Mouse (Mus musculus): ENCODE data around the gene Erp44. TPM values are rescaled to one million over a fixed set of nuclear protein-coding genes. Genes with fewer than 3 reads are reported as not detected.

Erp44 gene
- polyA plus RNA-seq, 1 experiment from 2014 or later = 79.8 TPM

DNA sequence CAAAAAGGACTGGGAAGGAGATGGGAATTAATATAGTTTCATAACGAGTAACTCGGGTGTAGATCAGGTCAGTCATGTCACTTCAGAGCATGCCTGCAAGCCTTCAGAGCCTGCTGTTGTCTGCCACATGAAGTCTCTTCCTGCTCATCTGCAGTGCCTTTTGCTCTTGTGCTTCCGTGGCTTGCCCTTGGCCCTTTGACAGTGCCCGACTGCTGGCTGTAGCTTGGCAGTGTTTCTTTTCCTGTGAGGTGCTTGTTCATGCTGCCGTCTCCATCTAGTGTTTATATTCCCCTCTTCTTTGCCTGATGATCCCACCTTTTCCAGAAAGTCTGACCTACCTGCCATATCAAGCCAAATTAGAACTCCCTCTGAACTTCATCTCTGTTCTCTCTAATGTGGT lies 115.5 kb downstream of the Erp44 start:
- Histone ChIP-seq H3K36me3 (ENCODE audit: control insufficient read depth, insufficient read depth, low read length) (peaks cover 3% of the 10 kb centered on the region), H3K27me3 (ENCODE audit: control insufficient read depth, insufficient read depth, low read length) (no peaks in the 10 kb centered on the region), H3K9ac (replicated peaks; ENCODE audit: low read depth, low read length) (no peak overlapping the region), H3K4me1 (ENCODE audit: control insufficient read depth, insufficient read depth, low read length) (no peaks in the 10 kb centered on the region), H3K27ac (ENCODE audit: low read length) (no peak overlapping the region), H3K4me3 (ENCODE audit: low read depth, low read length) (no peak overlapping the region), H3K4me2 (replicated peaks; ENCODE audit: low read depth, low read length) (no peak overlapping the region), H3K9me3 (ENCODE audit: control insufficient read depth, low read depth, low read length) (no peaks in the 10 kb centered on the region)
- no peak for ATAC-seq (ENCODE audit: insufficient number of reproducible peaks, insufficient read depth, low FRiP score, low read depth)
- WGBS = 85% methylated on average over 5 of the region's 5 CpGs

GRCm38 (mm10) chr4:48160386-48160785 lies 119.0 kb downstream of the Erp44 start:
- H3K9me3 ChIP-seq (ENCODE audit: control insufficient read depth, low read depth, low read length) = no peaks in the 10 kb centered on the region
- H3K4me3 ChIP-seq (ENCODE audit: low read depth, low read length) = no peak overlapping the region
- H3K36me3 ChIP-seq (ENCODE audit: control insufficient read depth, insufficient read depth, low read length) = no peaks in the 10 kb centered on the region
- no peak overlapping the region for H3K27ac ChIP-seq (ENCODE audit: low read length)
- WGBS = 78% methylated on average over 4 of the region's 4 CpGs
- no peak for ATAC-seq (ENCODE audit: insufficient number of reproducible peaks, insufficient read depth, low FRiP score, low read depth)
- H3K4me1 ChIP-seq (ENCODE audit: control insufficient read depth, insufficient read depth, low read length) = no peaks in the 10 kb centered on the region
- H3K9ac ChIP-seq (replicated peaks; ENCODE audit: low read depth, low read length) = no peak overlapping the region
- no peaks in the 10 kb centered on the region for H3K27me3 ChIP-seq (ENCODE audit: control insufficient read depth, insufficient read depth, low read length)
- H3K4me2 ChIP-seq (replicated peaks; ENCODE audit: low read depth, low read length) = no peak overlapping the region

DNA sequence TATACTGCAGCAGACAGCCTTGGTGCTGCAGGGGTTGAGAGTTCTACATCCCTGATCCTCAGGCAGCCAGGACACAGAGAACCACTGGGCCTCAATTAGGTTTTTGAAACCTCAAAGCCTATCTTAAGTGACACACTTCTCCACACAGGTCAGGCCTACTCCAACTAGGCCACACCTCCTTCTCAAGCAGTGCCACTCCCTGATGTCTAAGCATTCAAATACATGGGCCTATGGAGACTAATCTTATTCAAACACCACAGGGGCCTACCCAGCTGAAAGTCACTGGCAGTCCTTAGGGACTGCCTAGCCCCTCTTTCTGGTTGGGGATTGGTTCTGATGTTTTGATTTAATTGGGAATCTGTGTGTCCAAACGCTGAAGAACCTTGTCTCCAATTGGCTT lies 123.5 kb downstream of the Erp44 start:
- Histone ChIP-seq H3K4me1 (ENCODE audit: control insufficient read depth, insufficient read depth, low read length) (no peaks in the 10 kb centered on the region), H3K27ac (ENCODE audit: low read length) (no peak overlapping the region), H3K9me3 (ENCODE audit: control insufficient read depth, low read depth, low read length) (no peaks in the 10 kb centered on the region), H3K27me3 (ENCODE audit: control insufficient read depth, insufficient read depth, low read length) (no peaks in the 10 kb centered on the region), H3K4me3 (ENCODE audit: low read depth, low read length) (no peak overlapping the region), H3K9ac (replicated peaks; ENCODE audit: low read depth, low read length) (no peak overlapping the region), H3K36me3 (ENCODE audit: control insufficient read depth, insufficient read depth, low read length) (no peaks in the 10 kb centered on the region), H3K4me2 (replicated peaks; ENCODE audit: low read depth, low read length) (no peak overlapping the region)
- 68% methylated on average over 1 of the region's 1 CpGs for WGBS
- peak; percentile 94 for ATAC-seq (ENCODE audit: insufficient number of reproducible peaks, insufficient read depth, low FRiP score, low read depth)

DNA sequence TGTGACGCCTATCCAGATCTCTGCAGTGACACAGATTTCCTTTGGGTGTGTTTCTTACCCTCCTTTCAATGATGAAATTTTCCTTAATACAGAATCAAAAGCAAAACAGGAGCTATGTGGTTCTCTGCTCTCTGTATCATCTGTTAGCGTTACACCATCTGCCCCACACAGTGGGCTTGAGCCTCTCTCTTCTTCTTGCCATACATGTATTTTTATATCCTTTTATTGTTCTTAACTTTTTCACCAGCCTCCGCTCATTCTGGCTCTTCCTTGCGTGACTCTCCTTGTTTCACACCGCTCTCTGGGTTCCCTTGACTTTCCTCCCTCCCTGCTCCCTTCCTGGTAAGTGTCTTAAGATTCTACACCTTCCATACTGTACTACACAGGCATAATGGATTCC lies 126.1 kb downstream of the Erp44 start:
- H3K9me3 ChIP-seq (ENCODE audit: control insufficient read depth, low read depth, low read length) = no peaks in the 10 kb centered on the region
- no peak overlapping the region for H3K27ac ChIP-seq (ENCODE audit: low read length)
- H3K4me1 ChIP-seq (ENCODE audit: control insufficient read depth, insufficient read depth, low read length) = no peaks in the 10 kb centered on the region
- no peak for ATAC-seq (ENCODE audit: insufficient number of reproducible peaks, insufficient read depth, low FRiP score, low read depth)
- H3K27me3 ChIP-seq (ENCODE audit: control insufficient read depth, insufficient read depth, low read length) = no peaks in the 10 kb centered on the region
- WGBS = 94% methylated on average over 5 of the region's 5 CpGs
- no peak overlapping the region for H3K4me3 ChIP-seq (ENCODE audit: low read depth, low read length)
- H3K9ac ChIP-seq (replicated peaks; ENCODE audit: low read depth, low read length) = no peak overlapping the region
- H3K4me2 ChIP-seq (replicated peaks; ENCODE audit: low read depth, low read length) = no peak overlapping the region
- no peaks in the 10 kb centered on the region for H3K36me3 ChIP-seq (ENCODE audit: control insufficient read depth, insufficient read depth, low read length)

GRCm38 (mm10) chr4:48149492-48149891 lies 129.9 kb downstream of the Erp44 start:
- H3K9me3 ChIP-seq (ENCODE audit: control insufficient read depth, low read depth, low read length) = no peaks in the 10 kb centered on the region
- H3K4me3 ChIP-seq (ENCODE audit: low read depth, low read length) = no peak overlapping the region
- no peak for ATAC-seq (ENCODE audit: insufficient number of reproducible peaks, insufficient read depth, low FRiP score, low read depth)
- 96% methylated on average over 2 of the region's 2 CpGs for WGBS
- H3K4me1 ChIP-seq (ENCODE audit: control insufficient read depth, insufficient read depth, low read length) = no peaks in the 10 kb centered on the region
- no peaks in the 10 kb centered on the region for H3K27me3 ChIP-seq (ENCODE audit: control insufficient read depth, insufficient read depth, low read length)
- H3K36me3 ChIP-seq (ENCODE audit: control insufficient read depth, insufficient read depth, low read length) = no peaks in the 10 kb centered on the region
- no peak overlapping the region for H3K4me2 ChIP-seq (replicated peaks; ENCODE audit: low read depth, low read length)
- no peak overlapping the region for H3K27ac ChIP-seq (ENCODE audit: low read length)
- H3K9ac ChIP-seq (replicated peaks; ENCODE audit: low read depth, low read length) = no peak overlapping the region

MicroRNA genes within 50 kb of the gene (microRNA counts, 519-probe panel; counts per million panel counts)
- 2,038 counts per million, percentile 24 among the panel's probes with 10 or more counts for microRNA mmu-miR-1958

Small RNA genes lying within 50 kb of the gene (microRNA-seq; reads per million reads assigned to microRNA genes)
- gene Mir1958 = not detected

Other genes with a start within 250 kb of the Erp44 start
- 0.10 and 0.20 TPM in 2 replicates for gene Nr4a3, start 234.4 kb downstream of the Erp44 start, polyA plus RNA-seq (2014; fragmentation: Nextera tagmentation; extraction: Ambion mirVana)
- gene Stx17, start 154.6 kb downstream of the Erp44 start, polyA plus RNA-seq (2014; fragmentation: Nextera tagmentation; extraction: Ambion mirVana) = 36.8 and 38.8 TPM in 2 replicates
- 11.2 and 12.4 TPM in 2 replicates for gene Invs, start 202 bp upstream of the Erp44 start, polyA plus RNA-seq (2014; fragmentation: Nextera tagmentation; extraction: Ambion mirVana)
- 75.5 and 80.5 TPM in 2 replicates for gene Tex10, start 193.9 kb upstream of the Erp44 start, polyA plus RNA-seq (2014; fragmentation: Nextera tagmentation; extraction: Ambion mirVana)